Mouse (Mus musculus): Measurements from ENCODE around the gene Dcst2. TPM values are rescaled to one million over a fixed set of nuclear protein-coding genes. Genes with fewer than 3 reads are reported as not detected.

The Dcst2 gene
- total RNA-seq, 2 experiments from 2014 or later = not detected

- no peak for DNase-seq
These were observed 29.8 kb upstream of the Dcst2 start for GRCm38 (mm10) chr3:89332013-89332412.

GRCm38 (mm10) chr3:89332476-89332875, 29.3 kb upstream of the Dcst2 start:
- DNase-seq = no peak

GRCm38 (mm10) chr3:89333053-89333452, 28.7 kb upstream of the Dcst2 start:
- no peak for DNase-seq

- DNase-seq = no peak
These were observed 25.2 kb upstream of the Dcst2 start for GRCm38 (mm10) chr3:89336529-89336928.

GRCm38 (mm10) chr3:89337062-89337720, 24.6 kb upstream of the Dcst2 start:
- DNase-seq = no peak

- no peak for DNase-seq
These were observed 23.8 kb upstream of the Dcst2 start, which contains the start of gene Efna4 for GRCm38 (mm10) chr3:89337721-89338578. TSS of gene Efna4 (minus strand) at chr3:89338028.

DNA sequence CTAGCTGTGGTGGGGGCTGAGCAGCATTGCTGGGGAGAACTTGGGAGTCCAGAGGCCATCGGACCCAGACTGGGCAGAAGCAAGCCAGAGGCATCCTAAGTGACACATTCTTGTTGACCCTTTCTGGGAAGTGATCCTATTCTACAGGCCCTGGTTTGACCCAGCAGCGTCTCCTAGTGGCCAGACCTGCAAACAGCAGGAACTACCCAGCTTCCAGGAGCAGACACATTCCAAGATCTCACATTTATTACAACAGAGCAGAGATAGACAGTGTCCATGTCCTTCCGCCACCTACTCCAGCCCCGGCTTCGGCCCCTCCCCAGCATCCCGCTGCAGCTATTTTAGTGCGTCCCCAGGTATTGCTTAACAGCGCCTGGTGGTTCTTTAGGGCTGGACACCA, 22.4 kb upstream of the Dcst2 start:
- DNase-seq = no peak

- DNase-seq = peak; percentile 45
These were observed 21.3 kb upstream of the Dcst2 start for GRCm38 (mm10) chr3:89340465-89340864.

DNA sequence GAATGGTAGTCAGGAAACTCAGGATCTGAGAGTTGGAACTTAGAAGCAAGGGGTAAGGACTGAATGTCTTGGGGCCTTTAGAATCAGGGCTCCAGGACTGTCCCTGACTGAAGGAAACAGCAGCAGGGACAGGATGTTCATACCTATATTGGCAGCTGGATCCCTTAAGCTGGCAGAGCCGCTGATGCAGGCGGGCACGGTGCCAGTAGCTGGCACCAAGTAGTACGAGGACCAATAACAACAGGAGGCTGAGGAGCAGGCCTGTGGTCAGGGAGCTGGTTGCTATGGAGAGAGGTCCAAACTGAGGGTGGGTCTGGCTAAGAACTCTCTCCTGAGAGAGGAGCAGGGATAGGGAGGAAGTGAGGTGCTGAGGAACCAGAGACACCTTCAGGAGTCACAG, 20.0 kb upstream of the Dcst2 start:
- no peak for DNase-seq

GRCm38 (mm10) chr3:89343279-89343678, 18.5 kb upstream of the Dcst2 start:
- DNase-seq = no peak

GRCm38 (mm10) chr3:89346815-89347540, 14.8 kb upstream of the Dcst2 start:
- DNase-seq = no peak

GRCm38 (mm10) chr3:89347916-89348315, 13.9 kb upstream of the Dcst2 start:
- DNase-seq = no peak

GRCm38 (mm10) chr3:89348911-89349868, 12.6 kb upstream of the Dcst2 start:
- DNase-seq = peak; percentile 75

GRCm38 (mm10) chr3:89349869-89350501, 11.8 kb upstream of the Dcst2 start, which contains the start of gene Adam15:
TSS of gene Adam15 (minus strand) at chr3:89349996.
- peak; percentile 92 for DNase-seq

DNA sequence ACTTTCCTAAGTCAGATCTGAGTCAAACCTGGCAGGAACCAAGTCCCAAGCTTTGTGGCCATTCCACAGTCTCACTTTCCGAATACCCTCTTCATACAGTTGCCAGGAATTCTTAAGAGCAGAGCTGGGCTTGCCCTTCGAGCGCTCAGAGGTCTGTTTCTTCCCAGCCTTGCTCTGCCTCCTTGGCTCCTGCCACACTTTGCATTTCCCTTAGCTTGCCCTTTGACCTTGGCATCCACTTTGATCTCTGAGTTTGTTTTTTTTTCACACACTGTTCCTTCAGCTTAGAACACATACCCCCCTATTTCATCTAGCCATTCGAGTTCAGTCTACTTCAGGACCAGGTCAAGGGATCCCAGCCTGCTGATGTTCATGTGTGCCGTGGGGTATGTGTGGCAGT, 10.5 kb upstream of the Dcst2 start:
- no peak for DNase-seq

GRCm38 (mm10) chr3:89354816-89355511, 6.8 kb upstream of the Dcst2 start:
- peak; percentile 69 for DNase-seq

DNA sequence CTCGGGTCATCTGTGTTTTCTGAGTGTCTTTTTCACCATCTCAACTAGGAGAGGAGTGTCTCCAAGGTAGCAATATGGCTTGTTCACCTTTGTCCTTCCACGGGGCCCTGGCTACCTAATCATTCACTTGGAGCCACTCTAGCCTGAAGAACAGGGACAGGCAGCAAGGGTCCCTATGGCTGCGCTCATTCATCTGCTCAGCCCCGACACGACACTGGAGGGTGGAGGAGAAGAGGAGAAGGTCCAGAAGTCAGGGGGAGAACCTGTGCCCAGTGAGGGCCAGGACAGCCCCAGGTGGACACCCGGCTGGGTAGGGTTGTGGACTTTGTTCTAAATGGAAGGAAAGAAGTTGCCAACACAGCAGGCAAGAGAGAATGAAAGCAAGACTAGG, 6.3 kb upstream of the Dcst2 start:
- DNase-seq = no peak

GRCm38 (mm10) chr3:89356029-89356428, 5.7 kb upstream of the Dcst2 start:
- no peak for DNase-seq

DNA sequence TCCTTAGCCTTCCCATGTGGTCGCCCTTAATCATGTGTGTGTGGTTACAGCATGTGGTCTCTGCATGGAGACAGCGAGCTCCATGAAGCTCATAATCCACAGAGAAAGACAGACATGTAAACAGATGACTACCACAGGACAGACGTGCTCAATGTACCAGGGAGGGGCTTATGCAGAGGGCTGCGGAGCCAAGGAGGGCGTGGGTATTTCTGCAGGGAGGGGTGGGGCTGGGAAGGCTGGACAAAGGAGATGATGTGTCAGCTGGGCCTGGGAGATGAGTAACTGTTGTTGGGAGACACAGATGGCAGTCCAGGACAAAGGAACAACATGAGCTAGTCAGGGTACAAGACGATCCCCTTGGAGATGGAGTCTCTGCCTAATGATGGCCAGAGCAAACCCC, 2.1 kb upstream of the Dcst2 start:
- DNase-seq = no peak

- no peak for DNase-seq
These were observed 1.5 kb upstream of the Dcst2 start for GRCm38 (mm10) chr3:89360237-89360636.

Data from gastrocnemius, postnatal 25 days (tissue).